Mouse (Mus musculus): ENCODE data around the gene Polg. TPM values are rescaled to one million over a fixed set of nuclear protein-coding genes. Genes with fewer than 3 reads are reported as not detected.

Gene Polg
- polyA plus RNA-seq, 1 experiment from 2014 or later: 41.1 TPM

- H3K27ac ChIP-seq (ENCODE audit: low read depth, low read length): no peak overlapping the region
- ATAC-seq (replicated peaks; ENCODE audit: low FRiP score): no peak
- 24% methylated on average over 3 of the region's 3 CpGs for WGBS
- no peak overlapping the region for H3K4me2 ChIP-seq
- peaks cover 100% of the 10 kb centered on the region for H3K27me3 ChIP-seq (replicated peaks; ENCODE audit: control insufficient read depth, insufficient read depth, low read length)
- no peaks in the 10 kb centered on the region for H3K36me3 ChIP-seq (ENCODE audit: control insufficient read depth, insufficient read depth, low read length)
- no peak overlapping the region for H3K4me3 ChIP-seq (ENCODE audit: low read depth, low read length)
- no peaks in the 10 kb centered on the region for H3K9me3 ChIP-seq (ENCODE audit: control insufficient read depth, low read length)
- no peaks in the 10 kb centered on the region for H3K4me1 ChIP-seq (replicated peaks; ENCODE audit: control insufficient read depth, insufficient read depth, low read length)
- no peak for DNase-seq (ENCODE audit: low spot score)
- no peak overlapping the region for H3K9ac ChIP-seq (ENCODE audit: low read depth, low read length)
These were observed 44.5 kb upstream of the Polg start for GRCm38 (mm10) chr7:79510686-79511085.

- peaks cover 3% of the 10 kb centered on the region; the same call in 1 of the 2 replicates for H3K4me1 ChIP-seq (replicated peaks; ENCODE audit: control insufficient read depth, insufficient read depth, low read length)
- ATAC-seq (replicated peaks; ENCODE audit: low FRiP score): no peak
These were observed 43.5 kb upstream of the Polg start for GRCm38 (mm10) chr7:79509710-79510109.

GRCm38 (mm10) chr7:79509235-79509607 lies 43.1 kb upstream of the Polg start:
- Histone ChIP-seq H3K9me3 (ENCODE audit: control insufficient read depth, low read length) (no peaks in the 10 kb centered on the region), H3K4me3 (ENCODE audit: low read depth, low read length) (no peak overlapping the region), H3K27ac (ENCODE audit: low read depth, low read length) (no peak overlapping the region), H3K27me3 (replicated peaks; ENCODE audit: control insufficient read depth, insufficient read depth, low read length) (peaks cover 100% of the 10 kb centered on the region), H3K4me1 (replicated peaks; ENCODE audit: control insufficient read depth, insufficient read depth, low read length) (peaks cover 4% of the 10 kb centered on the region; the same call in 1 of the 2 replicates), H3K9ac (ENCODE audit: low read depth, low read length) (no peak overlapping the region), H3K4me2 (no peak overlapping the region), H3K36me3 (ENCODE audit: control insufficient read depth, insufficient read depth, low read length) (no peaks in the 10 kb centered on the region)
- ATAC-seq (replicated peaks; ENCODE audit: low FRiP score): no peak
- WGBS: 9% methylated on average over 6 of the region's 6 CpGs
- DNase-seq (ENCODE audit: low spot score): no peak

More at GRCm38 (mm10) chr7:79509710-79510109, 43.5 kb upstream of the Polg start:
- Histone ChIP-seq H3K4me3 (ENCODE audit: low read depth, low read length) (no peak overlapping the region), H3K4me2 (no peak overlapping the region), H3K27me3 (replicated peaks; ENCODE audit: control insufficient read depth, insufficient read depth, low read length) (peaks cover 100% of the 10 kb centered on the region), H3K36me3 (ENCODE audit: control insufficient read depth, insufficient read depth, low read length) (no peaks in the 10 kb centered on the region), H3K9ac (ENCODE audit: low read depth, low read length) (no peak overlapping the region), H3K27ac (ENCODE audit: low read depth, low read length) (no peak overlapping the region), H3K9me3 (ENCODE audit: control insufficient read depth, low read length) (no peaks in the 10 kb centered on the region)
- DNase-seq (ENCODE audit: low spot score): no peak
- WGBS: 5% methylated on average over 12 of the region's 12 CpGs

GRCm38 (mm10) chr7:79508280-79509234 lies 42.4 kb upstream of the Polg start:
- no peaks in the 10 kb centered on the region for H3K36me3 ChIP-seq (ENCODE audit: control insufficient read depth, insufficient read depth, low read length)
- peaks cover 100% of the 10 kb centered on the region for H3K27me3 ChIP-seq (replicated peaks; ENCODE audit: control insufficient read depth, insufficient read depth, low read length)
- H3K9ac ChIP-seq (ENCODE audit: low read depth, low read length): no peak overlapping the region
- peak overlapping the region; percentile 2; the same call in 1 of the 2 replicates for H3K4me2 ChIP-seq
- DNase-seq (ENCODE audit: low spot score) (no peak), ATAC-seq (replicated peaks; ENCODE audit: low FRiP score) (no peak)
- H3K4me3 ChIP-seq (ENCODE audit: low read depth, low read length): no peak overlapping the region
- H3K27ac ChIP-seq (ENCODE audit: low read depth, low read length): no peak overlapping the region
- 2% methylated on average over 79 of the region's 79 CpGs for WGBS
- peaks cover 4% of the 10 kb centered on the region; the same call in 1 of the 2 replicates for H3K4me1 ChIP-seq (replicated peaks; ENCODE audit: control insufficient read depth, insufficient read depth, low read length)
- H3K9me3 ChIP-seq (ENCODE audit: control insufficient read depth, low read length): no peaks in the 10 kb centered on the region

GRCm38 (mm10) chr7:79507756-79508155 lies 41.6 kb upstream of the Polg start:
- no peak overlapping the region for H3K27ac ChIP-seq (ENCODE audit: low read depth, low read length)
- no peaks in the 10 kb centered on the region for H3K36me3 ChIP-seq (ENCODE audit: control insufficient read depth, insufficient read depth, low read length)
- no peak overlapping the region for H3K4me2 ChIP-seq
- peaks cover 100% of the 10 kb centered on the region for H3K27me3 ChIP-seq (replicated peaks; ENCODE audit: control insufficient read depth, insufficient read depth, low read length)
- 11% methylated on average over 1 of the region's 1 CpGs for WGBS
- no peak overlapping the region for H3K9ac ChIP-seq (ENCODE audit: low read depth, low read length)
- peaks cover 4% of the 10 kb centered on the region; the same call in 1 of the 2 replicates for H3K4me1 ChIP-seq (replicated peaks; ENCODE audit: control insufficient read depth, insufficient read depth, low read length)
- DNase-seq (ENCODE audit: low spot score) (no peak), ATAC-seq (replicated peaks; ENCODE audit: low FRiP score) (no peak)
- H3K9me3 ChIP-seq (ENCODE audit: control insufficient read depth, low read length): no peaks in the 10 kb centered on the region
- no peak overlapping the region for H3K4me3 ChIP-seq (ENCODE audit: low read depth, low read length)

GRCm38 (mm10) chr7:79507101-79507705 lies 41.0 kb upstream of the Polg start:
- no peak overlapping the region for H3K4me2 ChIP-seq
- WGBS: 1% methylated on average over 11 of the region's 11 CpGs
- H3K9ac ChIP-seq (ENCODE audit: low read depth, low read length): no peak overlapping the region
- H3K4me3 ChIP-seq (ENCODE audit: low read depth, low read length): no peak overlapping the region
- H3K27me3 ChIP-seq (replicated peaks; ENCODE audit: control insufficient read depth, insufficient read depth, low read length): peaks cover 100% of the 10 kb centered on the region
- DNase-seq (ENCODE audit: low spot score) (no peak), ATAC-seq (replicated peaks; ENCODE audit: low FRiP score) (no peak)
- H3K4me1 ChIP-seq (replicated peaks; ENCODE audit: control insufficient read depth, insufficient read depth, low read length): peaks cover 4% of the 10 kb centered on the region; the same call in 1 of the 2 replicates
- no peaks in the 10 kb centered on the region for H3K36me3 ChIP-seq (ENCODE audit: control insufficient read depth, insufficient read depth, low read length)
- no peak overlapping the region for H3K27ac ChIP-seq (ENCODE audit: low read depth, low read length)
- H3K9me3 ChIP-seq (ENCODE audit: control insufficient read depth, low read length): no peaks in the 10 kb centered on the region

GRCm38 (mm10) chr7:79506531-79507090 lies 40.4 kb upstream of the Polg start:
- Histone ChIP-seq H3K4me3 (ENCODE audit: low read depth, low read length) (no peak overlapping the region), H3K27me3 (replicated peaks; ENCODE audit: control insufficient read depth, insufficient read depth, low read length) (peaks cover 100% of the 10 kb centered on the region), H3K4me1 (replicated peaks; ENCODE audit: control insufficient read depth, insufficient read depth, low read length) (peaks cover 4% of the 10 kb centered on the region; the same call in 1 of the 2 replicates), H3K9ac (ENCODE audit: low read depth, low read length) (no peak overlapping the region), H3K27ac (ENCODE audit: low read depth, low read length) (no peak overlapping the region), H3K4me2 (no peak overlapping the region), H3K36me3 (ENCODE audit: control insufficient read depth, insufficient read depth, low read length) (no peaks in the 10 kb centered on the region), H3K9me3 (ENCODE audit: control insufficient read depth, low read length) (no peaks in the 10 kb centered on the region)
- DNase-seq (ENCODE audit: low spot score) (no peak), ATAC-seq (replicated peaks; ENCODE audit: low FRiP score) (no peak)
- 5% methylated on average over 6 of the region's 6 CpGs for WGBS

- 2% methylated on average over 28 of the region's 28 CpGs for WGBS
- Histone ChIP-seq H3K4me2 (no peak overlapping the region), H3K27me3 (replicated peaks; ENCODE audit: control insufficient read depth, insufficient read depth, low read length) (peaks cover 100% of the 10 kb centered on the region), H3K4me1 (replicated peaks; ENCODE audit: control insufficient read depth, insufficient read depth, low read length) (peaks cover 4% of the 10 kb centered on the region; the same call in 1 of the 2 replicates), H3K9me3 (ENCODE audit: control insufficient read depth, low read length) (no peaks in the 10 kb centered on the region), H3K9ac (ENCODE audit: low read depth, low read length) (no peak overlapping the region), H3K4me3 (ENCODE audit: low read depth, low read length) (no peak overlapping the region), H3K27ac (ENCODE audit: low read depth, low read length) (no peak overlapping the region), H3K36me3 (ENCODE audit: control insufficient read depth, insufficient read depth, low read length) (no peaks in the 10 kb centered on the region)
- no peak for DNase-seq (ENCODE audit: low spot score)
- ATAC-seq (replicated peaks; ENCODE audit: low FRiP score): no peak
These were observed 39.8 kb upstream of the Polg start for GRCm38 (mm10) chr7:79505876-79506530.
